Mouse (Mus musculus) olfactory bulb, adult 2 months (tissue): ENCODE results near the gene Slc34a3. TPM values are rescaled to one million over a fixed set of nuclear protein-coding genes. Genes with fewer than 3 reads are reported as not detected.
A peak's percentile ranks its signal among the peaks of the same experiment; 100 is the strongest.

Source experiments
- H3K27ac ChIP-seq: fragments of 200-500 bp; 2 replicates; pipeline ENCODE4 v1.5.1; 2012; ENCODE audit warnings: low read depth, low read length; ENCODE audit not compliant: insufficient read depth
- H3K4me1 ChIP-seq: fragments of 200-500 bp; 2 replicates; pipeline ENCODE4 v1.6.1; 2012; ENCODE audit warnings: low read length; ENCODE audit not compliant: control insufficient read depth, insufficient read depth
- H3K4me3 ChIP-seq: fragments of 200-500 bp; 2 replicates; pipeline ENCODE4 v1.5.1; 2012; ENCODE audit warnings: mild to moderate bottlenecking, low read depth, low read length, moderate library complexity; ENCODE audit not compliant: insufficient read depth
- CTCF ChIP-seq: fragments of 200-500 bp; IDR thresholded peaks from 2 replicates; pipeline ENCODE4 v1.5.1; 2012; ENCODE audit warnings: low read depth, mild to moderate bottlenecking, low read length, moderate library complexity; ENCODE audit not compliant: insufficient read depth
- POLR2A ChIP-seq: fragments of 200-500 bp; IDR thresholded peaks from 2 replicates; pipeline ENCODE4 v1.6.1; 2012; ENCODE audit warnings: mild to moderate bottlenecking, low read depth, low read length, moderate library complexity; ENCODE audit not compliant: insufficient read depth
- WGBS: fragments of 180-500 bp; shearing (Covaris S2); methylation state at CpG from one replicate; pipeline ENCODE4 v1.1.7; 2018; 5-methylcytosine and 5-hydroxymethylcytosine counted together
- polyA plus RNA-seq: library from polyadenylated mRNA; stranded (reverse); fragments of >200 nt; gene quantifications from 2 replicates; pipeline ENCODE4 v1.2.4, GENCODE M21; 2012; ENCODE audit warnings: low replicate concordance; ENCODE audit not compliant: missing spikeins, insufficient read depth, insufficient read length

The Slc34a3 gene
- polyA plus RNA-seq = not detected in 2 replicates

DNA sequence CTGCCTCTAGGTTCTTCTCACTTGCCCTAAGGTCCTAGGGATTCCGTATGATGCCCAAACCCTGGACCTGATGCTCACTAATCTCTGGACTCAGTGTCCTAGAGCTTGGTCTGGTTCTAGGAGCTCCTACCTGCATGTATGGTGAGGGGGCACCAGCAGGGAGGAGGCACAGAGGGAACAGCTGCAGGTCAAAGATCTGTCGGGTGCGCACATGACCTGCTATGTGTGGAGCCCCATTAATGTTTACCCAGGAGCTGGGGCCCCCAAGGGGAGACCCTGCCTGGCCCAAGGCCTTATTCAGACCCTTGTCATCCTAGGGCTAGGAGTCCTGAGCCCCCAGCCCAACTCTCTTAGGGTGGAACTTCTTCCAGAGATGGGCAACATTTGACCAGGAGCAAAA lies at the start of gene Slc34a3:
Gene Slc34a3, minus strand, starts transcription at position 315 of the 400 bp plus-strand sequence.
- TF ChIP-seq POLR2A (no peak), CTCF (no peak)
- Histone ChIP-seq H3K27ac (no peak within 1 kb of the TSS), H3K4me1 (peaks cover 1% of the 10 kb centered on the region), H3K4me3 (no peak within 1 kb of the TSS)
- WGBS = 94% methylated on average over 3 of the region's 3 CpGs

- Histone ChIP-seq H3K27ac (no peak overlapping the region), H3K4me3 (no peak overlapping the region), H3K4me1 (no peaks in the 10 kb centered on the region)
- no peak for TF ChIP-seq POLR2A
- TF ChIP-seq CTCF = 0 out of 2 replicates have a peak, but pooled peaks have one; percentile 20
- 55% methylated on average over 13 of the region's 13 CpGs for WGBS
Observed at GRCm38 (mm10) chr2:25278928-25279882, 45.0 kb upstream of the Slc34a3 start.

DNA sequence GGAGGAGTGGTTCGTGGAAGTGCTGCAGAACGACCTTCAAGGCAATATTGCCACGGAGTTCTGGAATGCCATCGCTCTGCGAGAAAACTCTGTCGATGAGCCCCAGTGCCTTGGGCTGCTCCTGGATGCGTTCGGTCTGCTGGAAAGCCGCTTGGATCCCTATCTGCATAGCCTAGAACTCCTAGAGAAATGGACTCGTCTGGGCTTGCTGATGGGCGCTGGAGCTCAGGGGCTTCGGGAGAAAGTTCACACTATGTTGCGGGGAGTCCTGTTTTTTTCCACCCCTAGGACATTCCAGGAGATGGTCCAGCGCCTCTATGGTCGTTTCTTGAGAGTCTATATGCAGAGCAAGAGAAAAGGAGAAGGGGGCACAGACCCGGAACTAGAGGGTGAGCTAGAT lies 38.8 kb upstream of the Slc34a3 start:
- H3K4me1 ChIP-seq = peaks cover 18% of the 10 kb centered on the region
- H3K27ac ChIP-seq = no peak overlapping the region
- WGBS = 34% methylated on average over 16 of the region's 16 CpGs
- TF ChIP-seq CTCF (no peak), POLR2A (no peak)
- H3K4me3 ChIP-seq = peak overlapping the region; percentile 53

DNA sequence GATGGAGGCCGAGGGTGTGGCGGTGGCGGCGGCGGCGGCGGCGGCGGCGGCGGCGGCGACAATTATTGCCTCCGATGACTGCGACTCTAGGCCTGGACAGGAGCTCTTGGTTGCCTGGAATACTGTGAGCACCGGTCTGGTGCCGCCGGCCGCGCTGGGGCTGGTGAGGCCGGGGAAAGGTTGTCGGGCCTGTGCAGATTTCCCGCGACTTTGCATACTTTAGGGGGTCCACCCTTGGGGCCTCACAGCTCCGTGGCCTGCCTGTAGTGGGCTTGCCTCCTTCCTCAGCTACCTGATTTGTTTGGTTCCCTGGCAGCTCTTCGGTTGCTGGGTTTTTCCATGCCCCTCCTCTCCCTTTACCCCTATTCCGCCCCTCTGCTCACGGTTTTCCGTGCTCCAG lies 38.4 kb upstream of the Slc34a3 start:
- TF ChIP-seq CTCF = 0 out of 2 replicates have a peak, but pooled peaks have one; percentile 4
- TF ChIP-seq POLR2A = no peak; the same call in 1 of the 2 replicates
- under 1% methylated on average over 29 of the region's 29 CpGs for WGBS
- peaks cover 18% of the 10 kb centered on the region for H3K4me1 ChIP-seq
- peak overlapping the region; percentile 53 for H3K4me3 ChIP-seq
- H3K27ac ChIP-seq = no peak overlapping the region

DNA sequence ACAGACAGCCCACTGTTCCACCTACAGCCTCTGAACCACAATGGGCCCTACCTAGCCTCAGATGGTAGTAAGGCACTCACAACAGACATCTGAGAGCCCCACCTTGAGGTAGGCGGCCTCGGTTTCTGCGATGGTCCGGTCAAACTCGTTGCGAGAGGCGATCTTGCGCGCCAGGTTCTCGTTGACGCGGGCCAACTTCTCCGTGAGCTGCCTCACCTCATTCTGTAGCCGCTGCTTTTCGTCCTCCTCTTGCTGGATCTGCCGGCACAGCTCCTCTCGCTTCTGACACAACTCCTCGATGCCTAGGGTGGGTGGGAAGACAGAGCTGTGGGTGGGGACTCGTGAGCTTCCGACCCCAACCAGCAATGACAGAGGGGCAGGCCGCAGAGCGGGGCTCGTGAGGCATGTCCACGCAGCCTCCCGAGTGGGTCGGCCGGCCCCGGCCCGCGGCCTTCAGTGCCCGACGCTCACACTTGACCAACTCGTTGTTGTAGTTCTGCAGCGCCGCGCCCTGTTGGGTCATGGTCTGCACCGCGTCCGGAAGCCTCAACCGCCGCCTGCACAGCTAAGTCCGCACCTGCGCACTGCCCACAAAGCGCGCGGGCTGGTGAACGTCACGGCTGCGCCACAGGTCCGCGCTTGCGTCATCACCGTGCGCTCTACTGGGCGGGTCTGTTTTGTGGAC lies 37.8 kb upstream of the Slc34a3 start, which contains the start of the genes Ssna1 and Anapc2:
Gene Ssna1, minus strand, starts transcription at position 612 of the 685 bp plus-strand sequence.
Gene Anapc2, plus strand, starts transcription at position 652 of the 685 bp plus-strand sequence.
- under 1% methylated on average over 55 of the region's 55 CpGs for WGBS
- peaks cover 21% of the 10 kb centered on the region for H3K4me1 ChIP-seq
- no peak within 1 kb of the TSS for H3K27ac ChIP-seq
- H3K4me3 ChIP-seq = peak within 1 kb of the TSS; percentile 53
- TF ChIP-seq CTCF = no peak
- peak; percentile 79 for TF ChIP-seq POLR2A

GRCm38 (mm10) chr2:25267746-25268309 lies 33.7 kb upstream of the Slc34a3 start:
- Histone ChIP-seq H3K27ac (no peak overlapping the region), H3K4me3 (no peak overlapping the region), H3K4me1 (peaks cover 41% of the 10 kb centered on the region)
- no peak for TF ChIP-seq POLR2A
- no peak for TF ChIP-seq CTCF
- WGBS = 75% methylated on average over 4 of the region's 4 CpGs

DNA sequence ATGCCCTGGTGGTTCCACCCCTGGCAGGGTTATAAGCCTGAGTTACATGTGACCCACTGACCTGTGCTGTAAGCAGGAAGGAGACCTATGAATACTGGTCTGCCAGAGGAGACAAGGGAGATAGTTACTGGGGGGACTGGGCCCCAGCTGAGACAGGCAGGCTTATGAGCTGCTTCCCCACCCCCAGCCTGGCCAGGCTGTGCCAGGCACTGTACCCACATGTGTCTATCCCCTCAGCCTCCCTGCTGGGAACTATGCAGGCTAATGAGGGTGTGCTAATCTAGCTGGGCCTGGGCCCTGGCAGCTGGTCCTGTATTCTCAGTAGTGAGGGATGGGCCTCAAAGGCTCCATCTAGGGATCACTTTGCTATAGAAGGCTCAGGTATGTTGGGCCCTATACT lies 33.1 kb upstream of the Slc34a3 start:
- no peak for TF ChIP-seq CTCF
- TF ChIP-seq POLR2A = no peak
- H3K4me1 ChIP-seq = peaks cover 39% of the 10 kb centered on the region

GRCm38 (mm10) chr2:25266720-25267119 lies 32.6 kb upstream of the Slc34a3 start:
- no peak overlapping the region for H3K4me3 ChIP-seq
- 14% methylated on average over 2 of the region's 2 CpGs for WGBS
- no peak for TF ChIP-seq POLR2A
- TF ChIP-seq CTCF = no peak
- H3K4me1 ChIP-seq = peaks cover 43% of the 10 kb centered on the region
- 0 out of 2 replicates have a peak overlapping the region, but pooled peaks have one; percentile 20 for H3K27ac ChIP-seq

More for the DNA sequence above, 33.1 kb upstream of the Slc34a3 start:
- H3K27ac ChIP-seq = 0 out of 2 replicates have a peak overlapping the region, but pooled peaks have one; percentile 20
- H3K4me3 ChIP-seq = no peak overlapping the region
